Mouse (Mus musculus) midbrain, embryonic 16.5 days (tissue): ENCODE measurements at regions not wholly inside any gene's neighbourhood (a gene's known extent, or its start where the extent isn't known, plus 50 kb on each side); places are given as distances from the start of the nearest gene placed in this dataset.

Source experiments
- ATAC-seq: fragments of 200-750 bp; cut with Nextera tagmentation; 2 replicates; pipeline ENCODE4 v1.8.0; 2017; ENCODE audit warnings: moderate TSS enrichment
- H3K27ac ChIP-seq: fragments of 300-500 bp; sonication (generic); 2 replicates; pipeline ENCODE4 v1.5.1; 2014; ENCODE audit warnings: mild to moderate bottlenecking, low read length, mixed read lengths
- H3K27me3 ChIP-seq: fragments of 300-500 bp; sonication (generic); 2 replicates; pipeline ENCODE4 v1.6.1; 2014; ENCODE audit warnings: low read depth, low read length, mixed read lengths; ENCODE audit not compliant: control insufficient read depth, insufficient read depth
- H3K36me3 ChIP-seq: fragments of 300-500 bp; sonication (generic); 2 replicates; pipeline ENCODE4 v1.6.1; 2014; ENCODE audit warnings: mild to moderate bottlenecking, low read length, moderate library complexity, mixed read lengths; ENCODE audit not compliant: control insufficient read depth, insufficient read depth
- H3K4me1 ChIP-seq: fragments of 300-500 bp; sonication (generic); 2 replicates; pipeline ENCODE4 v1.6.1; 2014; ENCODE audit warnings: mild to moderate bottlenecking, low read length, mixed read lengths; ENCODE audit not compliant: control insufficient read depth, insufficient read depth
- H3K4me2 ChIP-seq: fragments of 300-500 bp; sonication (generic); 2 replicates; pipeline ENCODE4 v1.6.1; 2014; ENCODE audit warnings: mild to moderate bottlenecking, low read length, mixed read lengths
- H3K4me3 ChIP-seq: fragments of 300-500 bp; sonication (generic); 2 replicates; pipeline ENCODE4 v1.5.1; 2014; ENCODE audit warnings: low read depth, mild to moderate bottlenecking, low read length, moderate library complexity, mixed read lengths
- H3K9ac ChIP-seq: fragments of 300-500 bp; sonication (generic); 2 replicates; pipeline ENCODE4 v1.6.1; 2014; ENCODE audit warnings: low read depth, low read length, mixed read lengths
- H3K9me3 ChIP-seq: fragments of 300-500 bp; sonication (generic); replicated peaks from 2 replicates; pipeline ENCODE4 v1.6.1; 2014; ENCODE audit warnings: mild to moderate bottlenecking, low read length, mixed read lengths; ENCODE audit not compliant: control insufficient read depth, poor library complexity, severe bottlenecking
- WGBS: fragments of 180-500 bp; shearing (Covaris S2); extraction: QIAGEN DNeasy Blood & Tissue Kit; methylation state at CpG from one replicate; pipeline ENCODE4 v1.1.7; 2014; 5-methylcytosine and 5-hydroxymethylcytosine counted together

- Histone ChIP-seq H3K4me2 (no peak overlapping the region), H3K9me3 (no peaks in the 10 kb centered on the region), H3K27me3 (no peaks in the 10 kb centered on the region), H3K4me1 (peaks cover 20% of the 10 kb centered on the region), H3K9ac (no peak overlapping the region), H3K36me3 (no peaks in the 10 kb centered on the region), H3K4me3 (no peak overlapping the region), H3K27ac (peak overlapping the region; percentile 63)
- 24% methylated on average over 11 of the region's 11 CpGs for WGBS
- ATAC-seq = 0 out of 2 replicates have a peak, but pooled peaks have one; percentile 16
Measured at GRCm38 (mm10) chr10:97158561-97159395, 320.6 kb upstream of the Dcn start.

GRCm38 (mm10) chr10:97159396-97159760 is 320.0 kb upstream of the Dcn start:
- H3K9ac ChIP-seq = no peak overlapping the region
- 26% methylated on average over 1 of the region's 1 CpGs for WGBS
- H3K27me3 ChIP-seq = no peaks in the 10 kb centered on the region
- peak; percentile 59; the same call in 1 of the 2 replicates for ATAC-seq
- peaks cover 20% of the 10 kb centered on the region for H3K4me1 ChIP-seq
- H3K4me3 ChIP-seq = no peak overlapping the region
- peak overlapping the region; percentile 63 for H3K27ac ChIP-seq
- no peaks in the 10 kb centered on the region for H3K36me3 ChIP-seq
- H3K4me2 ChIP-seq = no peak overlapping the region
- H3K9me3 ChIP-seq = no peaks in the 10 kb centered on the region

GRCm38 (mm10) chr10:97159831-97160575 is 319.4 kb upstream of the Dcn start:
- Histone ChIP-seq H3K27ac (no peak overlapping the region), H3K36me3 (no peaks in the 10 kb centered on the region)

GRCm38 (mm10) chr10:97160892-97161291 is 318.5 kb upstream of the Dcn start:
- Histone ChIP-seq H3K9me3 (no peaks in the 10 kb centered on the region), H3K4me2 (no peak overlapping the region), H3K36me3 (no peaks in the 10 kb centered on the region), H3K9ac (no peak overlapping the region), H3K27me3 (no peaks in the 10 kb centered on the region), H3K4me3 (no peak overlapping the region), H3K4me1 (peaks cover 20% of the 10 kb centered on the region), H3K27ac (no peak overlapping the region)
- WGBS = 31% methylated on average over 2 of the region's 2 CpGs
- ATAC-seq = no peak

More at GRCm38 (mm10) chr10:97159831-97160575, 319.4 kb upstream of the Dcn start:
- Histone ChIP-seq H3K9me3 (no peaks in the 10 kb centered on the region), H3K27me3 (no peaks in the 10 kb centered on the region), H3K4me1 (peaks cover 20% of the 10 kb centered on the region), H3K4me3 (no peak overlapping the region), H3K9ac (no peak overlapping the region), H3K4me2 (no peak overlapping the region)
- peak; percentile 43 for ATAC-seq
- WGBS = 48% methylated on average over 10 of the region's 10 CpGs

- H3K9me3 ChIP-seq = no peaks in the 10 kb centered on the region
- H3K4me1 ChIP-seq = no peaks in the 10 kb centered on the region
- no peak overlapping the region for H3K9ac ChIP-seq
- H3K36me3 ChIP-seq = no peaks in the 10 kb centered on the region
- no peak overlapping the region for H3K4me2 ChIP-seq
- ATAC-seq = no peak
- WGBS = 49% methylated on average over 3 of the region's 3 CpGs
- H3K4me3 ChIP-seq = no peak overlapping the region
- H3K27me3 ChIP-seq = no peaks in the 10 kb centered on the region
- H3K27ac ChIP-seq = no peak overlapping the region
Measured at GRCm38 (mm10) chr10:97178468-97178867, 300.9 kb upstream of the Dcn start.

GRCm38 (mm10) chr10:97189696-97190095 is 289.7 kb upstream of the Dcn start:
- no peaks in the 10 kb centered on the region for H3K27me3 ChIP-seq
- H3K9me3 ChIP-seq = no peaks in the 10 kb centered on the region; the same call in 1 of the 2 replicates

GRCm38 (mm10) chr10:97211238-97211695 is 268.1 kb upstream of the Dcn start:
- peak; percentile 60; the same call in 1 of the 2 replicates for ATAC-seq
- H3K4me3 ChIP-seq = no peak overlapping the region
- no peak overlapping the region for H3K9ac ChIP-seq
- H3K27ac ChIP-seq = no peak overlapping the region
- no peaks in the 10 kb centered on the region for H3K27me3 ChIP-seq
- H3K9me3 ChIP-seq = no peaks in the 10 kb centered on the region
- no peaks in the 10 kb centered on the region for H3K36me3 ChIP-seq
- H3K4me1 ChIP-seq = peaks cover 12% of the 10 kb centered on the region; the same call in 1 of the 2 replicates
- no peak overlapping the region for H3K4me2 ChIP-seq
- 32% methylated on average over 4 of the region's 4 CpGs for WGBS

More at GRCm38 (mm10) chr10:97189696-97190095, 289.7 kb upstream of the Dcn start:
- Histone ChIP-seq H3K4me1 (no peaks in the 10 kb centered on the region), H3K4me2 (no peak overlapping the region), H3K9ac (no peak overlapping the region), H3K27ac (no peak overlapping the region), H3K4me3 (no peak overlapping the region), H3K36me3 (no peaks in the 10 kb centered on the region)
- ATAC-seq = no peak

GRCm38 (mm10) chr10:97211785-97212398 is 267.5 kb upstream of the Dcn start:
- no peaks in the 10 kb centered on the region for H3K27me3 ChIP-seq
- H3K9me3 ChIP-seq = no peaks in the 10 kb centered on the region
- peaks cover 12% of the 10 kb centered on the region; the same call in 1 of the 2 replicates for H3K4me1 ChIP-seq
- H3K4me2 ChIP-seq = no peak overlapping the region
- H3K4me3 ChIP-seq = no peak overlapping the region
- H3K27ac ChIP-seq = peak overlapping the region; percentile 23; the same call in 1 of the 2 replicates
- no peak overlapping the region for H3K9ac ChIP-seq
- 49% methylated on average over 7 of the region's 7 CpGs for WGBS
- no peaks in the 10 kb centered on the region for H3K36me3 ChIP-seq
- peak; percentile 72; the same call in 1 of the 2 replicates for ATAC-seq
